Mouse (Mus musculus) cerebellum, adult 2 months (tissue): ENCODE results near the gene Gbp7.

Experiments
- CTCF ChIP-seq: fragments of 200-500 bp; IDR thresholded peaks from 2 replicates; pipeline ENCODE4 v1.5.1; 2011; ENCODE audit warnings: low read depth, mild to moderate bottlenecking, control low read depth, low read length, moderate library complexity, borderline replicate concordance; ENCODE audit not compliant: insufficient read depth
- POLR2A ChIP-seq: fragments of 200-500 bp; IDR thresholded peaks from 2 replicates; pipeline ENCODE4 v1.6.1; 2011; ENCODE audit warnings: low read length, control low read depth, borderline replicate concordance; ENCODE audit not compliant: insufficient read depth

DNA sequence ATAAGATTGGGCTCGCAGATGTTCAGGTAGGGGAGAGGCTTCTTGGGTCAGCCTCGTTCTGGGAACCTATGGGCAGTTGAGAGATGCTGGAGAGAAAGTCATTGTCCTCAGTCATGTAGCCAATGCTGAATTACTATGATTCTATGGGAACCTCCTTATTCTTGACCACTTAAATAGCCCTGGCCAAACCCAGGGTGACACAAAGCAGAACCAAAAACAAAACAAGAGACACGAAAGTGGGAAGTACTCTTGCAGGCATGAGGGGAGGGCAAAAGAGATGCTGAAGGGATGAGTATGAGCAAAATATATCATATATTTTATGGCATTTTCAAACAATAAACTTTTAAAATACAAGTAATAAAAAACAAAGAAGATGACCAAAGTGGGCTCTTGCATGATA lies 47.0 kb downstream of the Gbp7 start:
- TF ChIP-seq POLR2A (no peak), CTCF (no peak)
